Mouse (Mus musculus): ENCODE results near the gene Fntb.

Fntb gene

DNA sequence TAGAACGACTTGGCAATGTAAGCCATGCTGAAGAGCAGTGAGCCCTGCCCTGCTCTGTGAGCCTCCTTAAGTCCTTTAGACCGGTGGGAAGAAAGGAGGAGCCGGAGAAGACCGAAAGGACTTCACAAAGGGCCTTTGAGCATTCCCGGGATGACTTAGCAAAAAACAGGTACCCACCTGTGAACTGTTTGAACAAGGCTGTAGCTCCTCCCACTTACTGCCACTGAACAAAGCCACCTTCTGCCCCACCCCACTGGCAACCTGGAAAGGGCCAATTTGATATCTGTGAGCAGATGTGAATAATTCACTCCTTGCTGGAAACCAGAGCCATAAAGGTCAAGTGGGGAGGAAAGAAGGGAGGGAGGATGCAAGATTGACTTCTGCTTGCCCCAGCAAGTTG, 30.0 kb downstream of the Fntb start, which contains the start of gene Gpx2:
Gpx2 (minus strand) TSS at position 205 of the 400 bp plus-strand sequence.
- DNase-seq, result no peak

DNA sequence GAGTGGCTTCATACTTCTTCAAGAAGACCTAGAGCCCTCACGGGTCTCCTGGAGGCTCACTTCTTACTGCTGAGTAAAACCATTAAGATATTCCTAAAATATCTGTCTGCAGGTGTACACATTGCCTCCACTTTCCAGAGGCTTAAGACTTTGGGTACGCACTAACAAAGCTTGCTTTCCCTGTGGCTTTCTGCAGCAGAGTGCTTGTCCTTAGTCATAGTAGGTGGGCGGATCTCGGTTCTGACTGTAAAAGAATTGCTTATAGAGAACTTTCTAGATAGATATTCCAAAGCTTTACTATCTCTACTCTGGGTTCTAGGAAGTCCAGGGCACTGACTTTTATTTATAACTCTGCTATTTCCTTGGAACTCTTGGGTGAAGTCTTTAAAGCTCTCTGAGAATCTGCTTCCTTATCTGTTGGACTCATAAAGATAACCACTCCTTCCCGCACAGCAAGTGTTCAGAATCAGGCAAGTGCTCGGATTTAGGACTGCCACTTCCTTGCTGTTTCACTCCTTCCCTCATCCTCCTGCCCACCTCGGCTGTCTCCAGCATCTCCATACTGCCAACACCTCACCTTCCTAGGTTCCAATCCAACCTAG, 31.6 kb downstream of the Fntb start:
- no peak for DNase-seq

- DNase-seq, result no peak
These were observed 32.8 kb downstream of the Fntb start for GRCm38 (mm10) chr12:76798008-76798720.

- no peak for DNase-seq
These were observed 37.6 kb downstream of the Fntb start for GRCm38 (mm10) chr12:76803028-76803427.

- peak; percentile 77 to 81 for DNase-seq
These were observed 38.4 kb downstream of the Fntb start for GRCm38 (mm10) chr12:76803700-76804252.

DNA sequence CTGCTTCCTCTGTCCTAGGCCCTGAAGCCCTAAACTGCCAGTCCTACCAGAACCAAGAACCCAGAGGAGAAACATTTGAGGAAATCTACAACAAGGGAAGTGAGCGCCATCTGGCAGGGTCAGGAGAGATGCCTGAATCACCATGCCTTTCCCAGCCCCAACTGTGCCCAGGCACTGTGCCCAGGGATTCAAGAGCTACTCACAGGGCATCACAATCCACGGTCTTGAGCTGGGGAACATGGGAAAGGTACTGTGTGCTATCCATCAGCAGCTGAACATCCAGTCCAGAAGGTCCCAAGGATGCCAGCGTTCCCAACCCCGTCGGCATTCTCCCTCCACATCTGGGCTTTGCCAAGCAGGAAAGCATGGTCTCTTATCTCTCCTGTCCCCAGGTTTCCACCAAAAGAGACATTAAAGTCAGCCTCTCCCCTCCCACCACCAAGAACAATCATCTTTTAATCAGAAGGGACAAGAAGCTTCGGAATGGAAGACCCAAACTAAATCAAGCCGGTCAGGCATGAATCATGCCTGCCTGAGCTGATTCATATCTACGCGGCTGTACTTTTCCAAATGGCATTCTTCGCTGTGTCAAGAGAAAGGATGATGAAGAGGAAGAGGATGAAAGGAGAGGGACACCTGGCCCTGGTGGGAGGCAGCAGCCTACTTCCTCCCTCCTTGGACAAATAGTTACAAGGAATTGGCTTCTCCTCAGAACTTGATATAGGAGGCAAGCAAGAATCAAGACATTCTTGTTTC, 39.8 kb downstream of the Fntb start:
- peak; percentile 96 to 98 for DNase-seq

DNA sequence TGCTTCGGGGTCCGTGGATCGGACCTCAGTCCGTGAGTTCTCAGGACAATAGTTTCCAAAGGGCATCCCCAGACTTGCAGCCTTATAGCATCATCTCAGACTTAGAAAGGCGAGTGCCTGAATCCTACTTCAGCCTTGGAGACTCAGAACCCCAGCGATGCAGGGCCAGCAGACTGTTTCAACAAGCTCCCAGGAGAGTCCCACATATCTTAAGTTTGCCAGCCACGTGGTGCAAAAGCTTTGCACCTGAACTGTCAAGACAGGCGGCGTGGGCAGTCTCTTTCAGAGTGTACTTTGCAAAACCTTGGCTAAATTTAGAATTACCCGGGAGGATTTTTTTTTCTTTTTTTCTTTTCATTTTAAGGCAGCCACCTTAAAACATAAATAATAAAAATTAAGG, 42.4 kb downstream of the Fntb start:
- DNase-seq, result no peak

- peak; percentile 25 to 61 for DNase-seq
These were observed 45.1 kb downstream of the Fntb start for GRCm38 (mm10) chr12:76810491-76810890.

- peak; percentile 61 to 66 for DNase-seq
These were observed 45.6 kb downstream of the Fntb start for GRCm38 (mm10) chr12:76811006-76811405.

DNA sequence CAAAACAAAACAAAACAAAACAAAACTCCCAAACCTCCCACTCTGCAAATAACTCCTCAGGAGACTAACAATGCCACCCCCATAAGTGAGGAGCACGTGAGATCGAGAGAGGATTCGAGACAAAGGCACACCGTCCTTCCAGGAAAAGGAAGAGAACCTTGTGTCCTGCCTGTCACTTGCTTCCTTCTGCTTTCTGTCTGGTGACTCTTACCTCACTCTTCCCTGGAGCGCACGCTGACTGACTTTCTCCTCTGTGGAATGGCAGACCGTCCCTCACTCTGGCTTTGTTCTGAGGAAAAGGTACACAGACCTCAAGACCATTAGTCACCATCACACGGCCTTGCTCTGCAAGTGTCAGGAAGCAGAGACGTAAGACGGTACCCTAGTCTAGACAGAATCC, 48.2 kb downstream of the Fntb start:
- no peak for DNase-seq

- peak in 1 of 2 experiments; percentile 48 for DNase-seq
These were observed 48.7 kb downstream of the Fntb start for GRCm38 (mm10) chr12:76814120-76814519.

GRCm38 (mm10) chr12:76816720-76817119, 51.3 kb downstream of the Fntb start:
- no peak for DNase-seq

- DNase-seq, result peak in 1 of 2 experiments; percentile 36
These were observed 51.8 kb downstream of the Fntb start for GRCm38 (mm10) chr12:76817176-76817575.

DNA sequence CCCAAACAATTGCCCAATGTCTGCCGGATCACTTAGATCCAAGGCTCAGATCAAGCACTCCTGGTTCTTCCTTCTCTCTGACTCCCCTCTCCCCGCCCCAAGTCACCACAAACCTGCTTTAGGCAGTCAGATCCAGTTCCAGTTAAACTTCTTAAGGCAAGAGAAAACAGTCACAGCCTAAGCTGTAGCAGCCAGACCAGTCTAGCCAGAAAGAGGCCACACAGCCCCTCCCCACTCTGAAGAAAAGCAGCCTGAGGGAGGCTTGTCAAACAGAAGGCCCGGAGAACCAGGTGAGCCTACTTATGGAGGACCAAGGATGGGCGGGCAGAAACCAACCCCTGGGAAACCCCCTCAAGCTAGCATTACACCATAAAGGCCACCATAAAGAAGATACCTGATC, 52.7 kb downstream of the Fntb start:
- DNase-seq, result no peak

GRCm38 (mm10) chr12:76818908-76819307, 53.5 kb downstream of the Fntb start:
- no peak for DNase-seq

- DNase-seq, result no peak
These were observed 54.4 kb downstream of the Fntb start for GRCm38 (mm10) chr12:76819816-76820215.

GRCm38 (mm10) chr12:76820615-76821014, 55.2 kb downstream of the Fntb start:
- peak in 1 of 2 experiments; percentile 34 for DNase-seq

GRCm38 (mm10) chr12:76822002-76822650, 56.7 kb downstream of the Fntb start:
- DNase-seq, result peak; percentile 68 to 74

GRCm38 (mm10) chr12:76822651-76823041, 57.3 kb downstream of the Fntb start, which contains the start of gene Rab15:
TSS of gene Rab15 (minus strand) at chr12:76822908.
- peak; percentile 62 to 70 for DNase-seq

DNA sequence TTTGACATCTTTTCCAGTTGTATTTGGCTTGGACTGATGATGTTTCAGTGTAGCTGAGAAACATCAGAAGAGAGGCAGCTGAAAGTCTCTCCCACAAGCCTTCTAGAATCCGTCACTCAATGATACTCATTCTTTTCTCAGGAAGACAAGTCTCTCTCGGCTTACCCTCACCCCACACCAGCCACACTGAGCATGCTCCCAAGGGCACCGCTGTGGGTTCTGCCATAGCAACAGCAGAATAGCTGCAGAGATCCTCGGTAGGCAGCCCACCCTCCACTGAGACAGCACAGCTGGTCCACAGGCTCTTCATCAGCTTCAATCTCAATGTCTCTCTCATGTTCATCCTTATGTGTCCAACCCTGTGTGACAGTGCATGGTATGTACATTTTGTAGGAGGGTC, 59.9 kb downstream of the Fntb start:
- no peak for DNase-seq

GRCm38 (mm10) chr12:76832704-76833103, 67.3 kb downstream of the Fntb start:
- DNase-seq, result peak; percentile 54 to 67

GRCm38 (mm10) chr12:76837101-76837843, 71.9 kb downstream of the Fntb start:
- peak; percentile 100 for DNase-seq

Data from cerebellum, postnatal 10 days (tissue).